Mouse (Mus musculus) neural tube, embryonic 11.5 days (tissue): ENCODE data around the gene Krtap24-1. TPM values are rescaled to one million over a fixed set of nuclear protein-coding genes. Genes with fewer than 3 reads are reported as not detected.

Experiments used
- ATAC-seq: fragments of 200-750 bp; cut with Nextera tagmentation; 2 replicates; pipeline ENCODE4 v1.8.0; 2017; ENCODE audit warnings: moderate number of reproducible peaks, mild to moderate bottlenecking, moderate TSS enrichment, moderate library complexity; ENCODE audit not compliant: insufficient read depth, low FRiP score, low TSS enrichment
- DNase-seq: peaks from one replicate; pipeline ENCODE4 v3.0.0-alpha.2; 2015; ENCODE audit warnings: low spot score
- H3K27ac ChIP-seq: fragments of 300-500 bp; sonication (generic); 2 replicates; pipeline ENCODE4 v1.5.1; 2014; ENCODE audit warnings: low read depth, mild to moderate bottlenecking, low read length
- H3K27me3 ChIP-seq: fragments of 300-500 bp; sonication (generic); 2 replicates; pipeline ENCODE4 v1.6.1; 2014; ENCODE audit warnings: mild to moderate bottlenecking, low read length, mixed read lengths; ENCODE audit not compliant: control insufficient read depth, insufficient read depth
- H3K36me3 ChIP-seq: fragments of 300-500 bp; sonication (generic); 2 replicates; pipeline ENCODE4 v1.6.1; 2014; ENCODE audit warnings: mild to moderate bottlenecking, low read length, moderate library complexity, mixed read lengths; ENCODE audit not compliant: control insufficient read depth, insufficient read depth
- H3K4me1 ChIP-seq: fragments of 300-500 bp; sonication (generic); 2 replicates; pipeline ENCODE4 v1.6.1; 2014; ENCODE audit warnings: low read length, mixed read lengths; ENCODE audit not compliant: control insufficient read depth, insufficient read depth
- H3K4me2 ChIP-seq: fragments of 300-500 bp; sonication (generic); 2 replicates; pipeline ENCODE4 v1.6.1; 2014; ENCODE audit warnings: low read depth, mild to moderate bottlenecking, moderate library complexity
- H3K4me3 ChIP-seq: fragments of 300-500 bp; sonication (generic); 2 replicates; pipeline ENCODE4 v1.5.1; 2014; ENCODE audit warnings: low read depth, low read length
- H3K9ac ChIP-seq: fragments of 300-500 bp; sonication (generic); 2 replicates; pipeline ENCODE4 v1.6.1; 2014; ENCODE audit warnings: mild to moderate bottlenecking, low read length
- H3K9me3 ChIP-seq: fragments of 300-500 bp; sonication (generic); 2 replicates; pipeline ENCODE4 v1.6.1; 2016; ENCODE audit warnings: low read length; ENCODE audit not compliant: control insufficient read depth
- WGBS: fragments of 180-500 bp; shearing (Covaris S2); extraction: QIAGEN DNeasy Blood & Tissue Kit; methylation state at CpG from one replicate; pipeline ENCODE4 v1.1.7; 2014; 5-methylcytosine and 5-hydroxymethylcytosine counted together
- polyA plus RNA-seq: library from polyadenylated mRNA; unstranded; fragments of >200 nt; fragmentation: Nextera tagmentation; extraction: Ambion mirVana; gene quantifications from 2 replicates; pipeline ENCODE4 v1.2.1, GENCODE M21; 2014

Krtap24-1 gene
- polyA plus RNA-seq: not detected in 2 replicates

DNA sequence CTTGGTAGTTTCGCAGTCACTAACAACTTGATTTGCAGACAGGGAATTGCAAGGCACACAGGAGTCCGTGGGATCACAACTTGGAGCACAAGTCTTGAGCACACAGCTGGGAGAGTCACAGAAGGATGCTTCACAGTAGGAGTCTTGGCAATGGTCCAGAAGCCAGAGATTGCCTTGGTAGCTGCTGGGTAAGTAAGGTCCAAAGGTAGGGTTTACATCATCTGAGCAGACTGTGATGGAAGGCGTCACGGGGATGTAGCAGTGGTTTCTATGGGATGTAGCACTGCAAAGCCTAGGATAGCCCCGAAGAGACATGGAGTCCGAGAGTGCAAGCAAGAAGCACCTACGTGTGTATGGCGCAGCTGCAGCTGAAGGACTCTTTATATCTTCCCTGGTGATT lies at the start of gene Krtap24-1:
TSS of gene Krtap24-1 (minus strand) at position 358 of the 400 bp plus-strand sequence.
- WGBS: 90% methylated on average over 8 of the region's 8 CpGs
- no peaks in the 10 kb centered on the region for H3K27me3 ChIP-seq
- H3K4me1 ChIP-seq: no peaks in the 10 kb centered on the region
- no peak within 1 kb of the TSS for H3K9ac ChIP-seq
- no peak within 1 kb of the TSS for H3K4me3 ChIP-seq
- H3K9me3 ChIP-seq: no peaks in the 10 kb centered on the region
- no peak within 1 kb of the TSS for H3K4me2 ChIP-seq
- ATAC-seq: no peak
- no peak within 1 kb of the TSS for H3K27ac ChIP-seq
- H3K36me3 ChIP-seq: no peaks in the 10 kb centered on the region
- no peak for DNase-seq

DNA sequence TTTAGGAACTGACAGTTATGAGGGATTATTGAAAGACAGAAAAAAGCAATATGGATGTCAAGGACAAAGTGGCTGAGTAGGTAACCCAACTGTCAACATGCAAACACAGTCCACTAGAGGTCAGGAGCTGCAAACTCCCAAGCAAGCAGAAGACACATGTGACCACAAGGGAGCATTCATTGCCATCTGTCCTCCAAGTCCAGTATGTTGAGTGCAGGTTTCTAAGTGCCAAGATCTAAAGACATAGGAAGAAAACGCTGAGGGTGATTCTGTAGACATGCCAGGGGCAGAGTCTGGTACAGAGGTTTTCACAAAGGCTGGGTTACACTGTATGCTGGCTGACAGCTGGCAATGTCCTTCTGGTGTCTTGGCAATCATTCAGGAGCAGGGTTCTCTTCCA lies 45.3 kb upstream of the Krtap24-1 start:
- no peak overlapping the region for H3K9ac ChIP-seq
- WGBS: 54% methylated on average over 1 of the region's 1 CpGs
- no peak overlapping the region for H3K4me2 ChIP-seq
- no peaks in the 10 kb centered on the region for H3K9me3 ChIP-seq
- H3K4me1 ChIP-seq: no peaks in the 10 kb centered on the region
- H3K4me3 ChIP-seq: no peak overlapping the region
- H3K27ac ChIP-seq: no peak overlapping the region
- no peaks in the 10 kb centered on the region for H3K27me3 ChIP-seq
- DNase-seq (no peak), ATAC-seq (no peak; the same call in 1 of the 2 replicates)
- H3K36me3 ChIP-seq: no peaks in the 10 kb centered on the region

- H3K27me3 ChIP-seq: no peaks in the 10 kb centered on the region
- DNase-seq (no peak), ATAC-seq (no peak)
- H3K9me3 ChIP-seq: no peaks in the 10 kb centered on the region
- no peak overlapping the region for H3K4me2 ChIP-seq
- H3K4me3 ChIP-seq: no peak overlapping the region
- 77% methylated on average over 2 of the region's 2 CpGs for WGBS
- H3K9ac ChIP-seq: no peak overlapping the region
- no peaks in the 10 kb centered on the region for H3K36me3 ChIP-seq
- H3K27ac ChIP-seq: no peak overlapping the region
- H3K4me1 ChIP-seq: no peaks in the 10 kb centered on the region
These were observed 39.9 kb upstream of the Krtap24-1 start for GRCm38 (mm10) chr16:88651952-88652351.

DNA sequence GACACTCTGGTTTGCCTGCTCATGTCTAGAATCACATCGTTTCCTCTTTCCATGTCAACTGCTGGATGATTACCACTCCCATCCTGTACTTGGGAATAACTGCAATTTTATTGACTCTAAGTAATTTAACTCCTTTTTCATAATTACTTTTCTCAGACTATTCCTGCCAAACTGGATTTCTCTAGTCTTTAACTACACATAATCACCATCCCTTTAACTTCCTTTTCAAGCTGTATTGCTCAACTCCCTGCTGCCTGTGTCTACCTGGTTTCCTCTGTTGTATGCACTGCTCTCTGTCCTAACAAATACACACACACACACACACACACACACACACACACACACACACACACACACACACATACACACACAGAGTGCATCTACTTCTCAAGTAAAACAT lies 39.0 kb upstream of the Krtap24-1 start:
- Histone ChIP-seq H3K27me3 (no peaks in the 10 kb centered on the region), H3K36me3 (no peaks in the 10 kb centered on the region), H3K9ac (no peak overlapping the region), H3K9me3 (no peaks in the 10 kb centered on the region), H3K4me1 (no peaks in the 10 kb centered on the region), H3K27ac (no peak overlapping the region), H3K4me2 (no peak overlapping the region), H3K4me3 (no peak overlapping the region)
- no peak for DNase-seq
- 75% methylated on average over 1 of the region's 1 CpGs for WGBS
- no peak for ATAC-seq

DNA sequence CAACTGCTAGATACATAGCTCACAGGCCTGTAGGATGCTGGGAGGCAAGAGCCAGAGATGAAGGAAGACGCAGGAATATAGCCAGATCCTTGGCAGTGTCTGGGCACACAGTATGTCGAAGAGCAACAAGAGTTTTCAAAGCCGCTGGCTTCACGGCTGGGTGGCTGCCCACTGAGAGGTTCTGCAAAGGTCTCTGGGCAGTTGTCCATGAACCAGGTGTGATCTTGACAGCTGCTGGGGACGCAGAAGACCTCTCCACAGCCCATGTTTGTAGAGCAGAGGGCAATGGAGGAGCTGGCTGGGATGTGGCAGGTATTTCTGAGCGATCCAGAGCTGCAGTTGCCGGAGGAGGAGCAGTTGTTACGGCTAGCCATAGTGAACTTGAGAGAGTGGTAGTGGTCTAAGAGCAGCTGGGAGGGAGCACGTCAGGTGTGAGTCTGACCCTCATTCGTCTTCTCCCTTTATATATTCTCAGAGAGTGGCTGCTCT lies 35.3 kb upstream of the Krtap24-1 start, which contains the start of gene Krtap26-1:
TSS of gene Krtap26-1 (minus strand) at position 439 of the 489 bp plus-strand sequence.
- DNase-seq (no peak), ATAC-seq (no peak)
- Histone ChIP-seq H3K9ac (no peak within 1 kb of the TSS), H3K4me1 (no peaks in the 10 kb centered on the region), H3K27me3 (no peaks in the 10 kb centered on the region), H3K36me3 (no peaks in the 10 kb centered on the region), H3K4me3 (no peak within 1 kb of the TSS), H3K9me3 (no peaks in the 10 kb centered on the region), H3K4me2 (no peak within 1 kb of the TSS), H3K27ac (no peak within 1 kb of the TSS)
- WGBS: 89% methylated on average over 10 of the region's 10 CpGs

DNA sequence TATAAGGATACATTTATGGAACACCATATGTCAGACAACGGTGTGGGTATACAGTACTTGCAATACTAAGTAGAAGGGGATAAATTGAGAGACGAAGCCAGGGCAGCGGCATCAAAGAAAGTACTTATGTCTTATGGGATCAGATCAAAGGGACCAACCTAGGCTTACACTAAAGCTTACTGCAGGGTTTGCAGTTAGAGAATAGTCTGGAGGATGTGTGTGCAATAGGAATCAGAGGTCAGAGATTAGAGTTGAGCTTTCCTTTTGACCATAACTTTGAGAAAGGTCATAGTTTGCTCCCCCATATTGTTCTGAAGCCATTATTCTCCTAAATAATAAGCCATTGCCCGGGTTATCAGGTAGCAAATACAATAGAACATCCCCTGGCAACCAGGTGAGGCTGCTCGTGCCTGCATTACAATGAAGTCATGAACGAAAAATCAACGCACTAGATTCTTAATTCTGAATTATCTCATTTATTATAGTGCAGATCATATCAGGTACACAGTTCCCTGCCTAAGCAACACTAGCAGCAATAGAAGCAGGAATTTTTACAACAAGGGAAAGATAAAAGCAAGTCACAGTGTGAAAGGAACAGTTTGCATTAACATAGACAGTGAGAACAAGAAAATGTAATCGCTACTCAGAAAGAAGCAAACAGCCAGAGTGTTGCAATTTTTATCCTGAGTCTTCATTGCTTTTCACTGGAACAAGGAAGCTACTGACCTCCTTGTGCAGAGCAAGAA lies 34.5 kb upstream of the Krtap24-1 start:
- Histone ChIP-seq H3K27ac (no peak overlapping the region), H3K27me3 (no peaks in the 10 kb centered on the region), H3K9me3 (no peaks in the 10 kb centered on the region), H3K4me3 (no peak overlapping the region), H3K4me2 (no peak overlapping the region), H3K9ac (no peak overlapping the region), H3K36me3 (no peaks in the 10 kb centered on the region), H3K4me1 (no peaks in the 10 kb centered on the region)
- no peak for ATAC-seq
- WGBS: 87% methylated on average over 8 of the region's 8 CpGs
- no peak for DNase-seq

DNA sequence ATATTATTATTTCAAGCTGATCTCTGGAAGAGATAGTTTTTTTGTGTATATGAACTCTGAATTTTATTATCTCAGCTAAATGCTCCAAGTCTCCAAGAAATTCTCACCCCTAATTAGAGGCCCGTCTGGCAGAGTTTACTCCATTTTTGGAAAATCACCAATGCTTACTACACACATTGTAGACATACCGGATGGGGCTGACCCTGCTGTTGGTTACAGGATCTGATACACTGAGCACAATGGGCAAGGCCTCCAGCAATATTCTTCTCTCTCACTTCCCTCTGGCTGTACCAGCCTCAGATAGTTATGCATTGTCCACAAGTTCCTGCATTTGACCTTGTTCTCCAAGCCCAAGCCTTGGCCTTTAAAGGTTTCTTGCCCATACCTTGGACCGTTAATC lies 28.0 kb upstream of the Krtap24-1 start:
- ATAC-seq: no peak
- 94% methylated on average over 3 of the region's 3 CpGs for WGBS

GRCm38 (mm10) chr16:88635142-88635541 lies 23.1 kb upstream of the Krtap24-1 start:
- Histone ChIP-seq H3K9ac (no peak overlapping the region), H3K4me3 (no peak overlapping the region), H3K27me3 (no peaks in the 10 kb centered on the region), H3K4me2 (no peak overlapping the region), H3K9me3 (no peaks in the 10 kb centered on the region), H3K36me3 (no peaks in the 10 kb centered on the region), H3K4me1 (no peaks in the 10 kb centered on the region), H3K27ac (no peak overlapping the region)
- ATAC-seq: no peak
- DNase-seq: no peak
- WGBS: 46% methylated on average over 4 of the region's 4 CpGs

More for the DNA sequence above, 28.0 kb upstream of the Krtap24-1 start:
- H3K9me3 ChIP-seq: no peaks in the 10 kb centered on the region
- no peak overlapping the region for H3K4me2 ChIP-seq
- no peaks in the 10 kb centered on the region for H3K4me1 ChIP-seq
- no peak overlapping the region for H3K4me3 ChIP-seq
- no peak overlapping the region for H3K9ac ChIP-seq
- H3K27me3 ChIP-seq: no peaks in the 10 kb centered on the region
- no peaks in the 10 kb centered on the region for H3K36me3 ChIP-seq
- no peak overlapping the region for H3K27ac ChIP-seq
- DNase-seq: no peak

DNA sequence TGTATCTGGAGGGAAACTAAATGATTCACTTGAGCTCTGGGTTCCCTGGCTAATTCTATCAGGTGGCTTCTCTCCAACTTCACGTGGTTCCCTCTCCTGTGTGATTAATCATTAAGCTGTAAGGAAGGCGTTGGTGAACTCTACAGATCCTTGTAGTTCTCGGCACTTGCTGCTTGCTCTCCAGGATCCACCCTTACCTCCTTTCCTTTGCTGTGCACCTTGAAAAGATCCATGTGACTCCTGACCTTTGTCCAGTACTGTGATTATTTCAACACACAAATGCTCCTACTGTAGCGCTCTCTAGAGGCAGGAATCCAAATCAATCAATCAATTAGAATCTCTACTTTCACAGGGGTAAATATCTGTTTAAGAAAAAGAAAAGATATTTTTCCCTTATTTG lies 19.4 kb upstream of the Krtap24-1 start:
- DNase-seq (no peak), ATAC-seq (no peak)
- Histone ChIP-seq H3K9ac (no peak overlapping the region), H3K9me3 (no peaks in the 10 kb centered on the region), H3K4me3 (no peak overlapping the region), H3K27me3 (no peaks in the 10 kb centered on the region), H3K4me1 (no peaks in the 10 kb centered on the region), H3K27ac (no peak overlapping the region), H3K36me3 (no peaks in the 10 kb centered on the region), H3K4me2 (no peak overlapping the region)
- WGBS: 73% methylated on average over 4 of the region's 4 CpGs
